Comparison of ENCODE assay signal across 35 mouse cellular contexts in genomic region chr19:12720463-12720862, GRCm38 (mm10). TPM values are rescaled to one million over a fixed set of nuclear protein-coding genes. Genes with fewer than 3 reads are reported as not detected.
"Had no signal": no experiment of that assay in that cellular context is flagged by ENCODE, and none has a peak within 500 bp of the region (broad histone marks: within the 10 kb centered on the region; RNA-seq: fewer than 3 reads in every experiment).

No protein-coding gene starts in this region.

- H3K9ac ChIP-seq: heart, embryonic 12.5 days; heart, embryonic 13.5 days; heart, embryonic 15.5 days; hindbrain, embryonic 12.5 days; hindbrain, embryonic 13.5 days; hindbrain, embryonic 14.5 days; hindbrain, embryonic 15.5 days; intestine, embryonic 15.5 days; kidney, embryonic 15.5 days had no signal

- H3K27ac ChIP-seq: heart, embryonic 10.5 days; heart, embryonic 13.5 days; heart, embryonic 15.5 days; hindbrain, embryonic 10.5 days; hindbrain, embryonic 12.5 days; hindbrain, embryonic 13.5 days; hindbrain, embryonic 14.5 days; hindbrain, embryonic 15.5 days; hindbrain, postnatal 0 days; intestine, embryonic 15.5 days; kidney, embryonic 15.5 days; kidney, postnatal 0 days; layer of hippocampus, adult 2 months; left cerebral cortex, adult 2 months had no signal

- H3K4me1 ChIP-seq: heart, embryonic 10.5 days; heart, embryonic 12.5 days; heart, embryonic 13.5 days; heart, embryonic 15.5 days; hindbrain, embryonic 10.5 days; hindbrain, embryonic 12.5 days; hindbrain, embryonic 13.5 days; hindbrain, embryonic 15.5 days; intestine, embryonic 15.5 days had no signal

- H3K4me3 ChIP-seq: heart, embryonic 10.5 days; heart, embryonic 12.5 days; heart, embryonic 13.5 days; heart, embryonic 15.5 days; hindbrain, embryonic 10.5 days; hindbrain, embryonic 12.5 days; hindbrain, embryonic 13.5 days; hindbrain, embryonic 15.5 days; intestine, embryonic 15.5 days; kidney, embryonic 15.5 days; layer of hippocampus, adult 2 months; left cerebral cortex, adult 2 months had no signal

- DNase-seq: heart, postnatal 10 days; heart, postnatal 14 days; heart, postnatal 36 days; heart, postnatal 4 days; kidney, adult 18-20 months; kidney, postnatal 4 days; layer of hippocampus, adult 9-11 months; layer of hippocampus, postnatal 36 days had no signal

- ATAC-seq: hindbrain, embryonic 16.5 days; hindbrain, postnatal 0 days; inflammation-experienced regulatory T-cells, adult 6 months; intestine, embryonic 15.5 days; intestine, embryonic 16.5 days; intestine, postnatal 0 days had no signal

- H3K27me3 ChIP-seq: heart, embryonic 12.5 days; heart, embryonic 13.5 days; heart, embryonic 15.5 days; hindbrain, embryonic 12.5 days; hindbrain, embryonic 13.5 days; hindbrain, embryonic 15.5 days; intestine, embryonic 15.5 days; kidney, embryonic 15.5 days had no signal

- H3K4me2 ChIP-seq: heart, embryonic 12.5 days; heart, embryonic 13.5 days; heart, embryonic 15.5 days; hindbrain, embryonic 12.5 days; hindbrain, embryonic 13.5 days; hindbrain, embryonic 14.5 days; hindbrain, embryonic 15.5 days; intestine, embryonic 15.5 days; kidney, embryonic 15.5 days had no signal

- H3K9me3 ChIP-seq: heart, embryonic 10.5 days; heart, embryonic 12.5 days; heart, embryonic 13.5 days; heart, embryonic 15.5 days; hindbrain, embryonic 10.5 days; hindbrain, embryonic 12.5 days; hindbrain, embryonic 13.5 days; hindbrain, embryonic 15.5 days; intestine, embryonic 15.5 days; kidney, embryonic 15.5 days had no signal

- H3K36me3 ChIP-seq: heart, embryonic 10.5 days; heart, embryonic 12.5 days; heart, embryonic 13.5 days; heart, embryonic 15.5 days; hindbrain, embryonic 10.5 days; hindbrain, embryonic 12.5 days; hindbrain, embryonic 13.5 days; hindbrain, embryonic 15.5 days; intestine, embryonic 15.5 days; kidney, embryonic 15.5 days had no signal

RNA-seq across cellular contexts. Expression of gene Keg1, which starts 24.9 kb away (rescaled TPM):
- polyA plus RNA-seq: heart, embryonic 10.5 days; heart, embryonic 12.5 days; heart, embryonic 13.5 days; heart, embryonic 14.5 days; heart, embryonic 15.5 days; heart, embryonic 16.5 days; heart, postnatal 0 days; hindbrain, embryonic 10.5 days; hindbrain, embryonic 11.5 days; hindbrain, embryonic 12.5 days; hindbrain, embryonic 13.5 days; hindbrain, embryonic 14.5 days; hindbrain, embryonic 15.5 days; hindbrain, embryonic 16.5 days; hindbrain, postnatal 0 days; inflammation-experienced regulatory T-cells, adult 6 months; large intestine, adult 2 months had no signal

RNA-seq across cellular contexts. Expression of gene Olfr1443, which starts 42.6 kb away (rescaled TPM):
- polyA plus RNA-seq: heart, embryonic 10.5 days; heart, embryonic 12.5 days; heart, embryonic 13.5 days; heart, embryonic 14.5 days; heart, embryonic 15.5 days; heart, embryonic 16.5 days; heart, postnatal 0 days; hindbrain, embryonic 10.5 days; hindbrain, embryonic 11.5 days; hindbrain, embryonic 12.5 days; hindbrain, embryonic 13.5 days; hindbrain, embryonic 14.5 days; hindbrain, embryonic 15.5 days; hindbrain, embryonic 16.5 days; hindbrain, postnatal 0 days; inflammation-experienced regulatory T-cells, adult 6 months; intestine, embryonic 14.5 days; intestine, embryonic 15.5 days; intestine, embryonic 16.5 days; intestine, postnatal 0 days; kidney, embryonic 14.5 days; kidney, embryonic 15.5 days; kidney, embryonic 16.5 days; kidney, postnatal 0 days; large intestine, adult 2 months had no signal

RNA-seq across cellular contexts. Expression of gene Cntf, which starts 45.0 kb away (rescaled TPM):
- polyA plus RNA-seq: intestine, embryonic 14.5 days had no signal

RNA-seq across cellular contexts. Expression of gene Olfr1442, which starts 50.2 kb away (rescaled TPM):
- polyA plus RNA-seq: heart, embryonic 10.5 days; heart, embryonic 12.5 days; heart, embryonic 13.5 days; heart, embryonic 14.5 days; heart, embryonic 15.5 days; heart, embryonic 16.5 days; heart, postnatal 0 days; hindbrain, embryonic 10.5 days; hindbrain, embryonic 11.5 days; hindbrain, embryonic 12.5 days; hindbrain, embryonic 13.5 days; hindbrain, embryonic 14.5 days; hindbrain, embryonic 15.5 days; hindbrain, embryonic 16.5 days; hindbrain, postnatal 0 days; inflammation-experienced regulatory T-cells, adult 6 months; intestine, embryonic 14.5 days; intestine, embryonic 15.5 days; intestine, embryonic 16.5 days; intestine, postnatal 0 days; kidney, embryonic 14.5 days; kidney, embryonic 15.5 days; large intestine, adult 2 months had no signal
